Mouse (Mus musculus) central nervous system, embryonic 18 days (tissue): ENCODE measurements around the gene Ppp1r1b. TPM values are rescaled to one million over a fixed set of nuclear protein-coding genes. Genes with fewer than 3 reads are reported as not detected.

Experiments used
- polyA plus RNA-seq: library from polyadenylated mRNA; depleted of rRNA; stranded (reverse); fragments of >200 nt; gene quantifications from 2 replicates; pipeline ENCODE4 v1.2.3, GENCODE M21; 2012; rRNA removed

Ppp1r1b gene
- polyA plus RNA-seq: 35.9 and 57.7 TPM in 2 replicates

DNA sequence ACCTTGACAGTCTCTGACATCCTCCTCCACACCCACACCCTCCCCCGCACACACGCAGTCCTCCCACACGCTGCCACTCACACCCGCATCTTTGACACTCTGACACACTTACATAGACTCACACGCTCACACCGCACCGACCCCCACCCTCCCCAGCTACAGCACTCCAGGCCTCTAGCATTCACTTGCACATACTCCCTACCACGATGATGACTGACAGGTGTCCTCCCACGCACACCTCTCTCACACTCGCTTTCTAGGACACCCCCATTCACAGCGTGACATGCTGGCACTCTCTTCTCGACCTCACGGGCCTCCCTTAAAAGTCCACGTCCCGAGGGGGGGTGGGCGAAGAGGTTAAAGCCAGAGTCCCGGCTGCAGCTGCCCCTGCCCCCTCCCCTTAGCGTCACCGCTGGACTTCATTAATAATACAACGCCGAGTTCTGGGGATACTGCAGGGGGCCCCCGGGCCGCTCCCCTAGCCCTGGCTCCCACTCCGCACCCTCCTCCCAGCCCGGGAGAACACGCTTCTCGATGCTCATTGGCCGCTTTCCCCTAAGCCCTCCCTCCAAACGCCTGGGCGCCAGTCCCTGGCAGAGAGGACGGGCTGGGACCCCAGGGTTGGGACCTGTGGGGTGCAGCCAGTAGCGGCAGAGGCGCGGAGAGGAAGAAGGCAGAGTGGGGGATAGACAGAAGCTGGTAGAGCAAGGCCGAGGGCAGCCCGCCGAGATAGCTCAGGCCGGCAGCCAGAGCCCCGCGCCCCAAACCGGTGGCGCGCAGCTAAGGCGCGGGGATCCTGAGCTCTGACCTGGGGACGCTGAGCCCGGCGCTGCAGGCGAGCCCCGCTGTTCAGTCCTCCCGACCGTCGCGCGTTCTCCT is at the start of gene Ppp1r1b:
Ppp1r1b (plus strand) TSS at position 322 of the 879 bp plus-strand sequence.

DNA sequence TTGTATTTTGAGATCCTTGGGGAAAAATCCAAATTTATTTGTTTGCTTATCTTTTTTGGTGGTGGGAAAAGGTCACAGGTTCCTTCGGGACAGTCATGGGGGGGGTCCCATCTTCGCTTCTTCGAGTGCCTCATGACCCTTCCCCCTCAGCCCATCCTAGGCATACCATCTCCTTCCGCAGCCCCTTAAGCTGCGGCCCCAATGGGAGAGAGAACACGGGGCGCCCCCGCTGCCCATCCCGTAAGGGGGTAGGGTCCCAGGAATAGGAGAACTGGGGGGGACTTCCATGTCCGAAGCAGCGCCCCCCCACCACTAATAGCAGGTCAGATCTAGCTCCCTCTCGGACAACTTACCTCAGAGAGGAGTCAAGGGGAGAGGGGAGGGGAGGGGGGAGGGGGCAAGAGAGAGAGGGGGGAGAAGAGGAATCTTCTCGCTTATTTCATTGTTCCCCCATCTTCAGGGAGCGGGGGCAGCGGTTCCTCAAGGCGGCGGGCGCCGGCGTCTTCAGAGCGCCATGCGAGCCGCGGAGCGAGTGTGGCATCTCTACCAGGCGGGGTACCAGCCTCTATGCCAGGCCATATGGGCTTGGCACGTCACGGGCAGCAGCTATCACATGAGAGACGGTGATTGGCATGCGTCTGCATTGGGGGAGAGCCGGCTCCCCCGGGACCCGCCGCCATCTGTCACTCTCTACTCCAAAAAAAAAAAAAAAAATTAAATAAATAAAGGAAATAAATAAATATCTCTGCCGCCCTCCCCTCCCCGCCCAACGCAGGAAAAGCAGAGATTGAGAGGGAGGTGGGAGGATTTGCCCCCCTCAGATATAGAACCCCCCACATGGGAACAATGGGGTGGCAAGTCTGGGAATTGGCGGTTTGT is 18.9 kb upstream of the Ppp1r1b start, which contains the start of gene Neurod2:
Neurod2 (minus strand) TSS at position 568 of the 879 bp plus-strand sequence.

DNA sequence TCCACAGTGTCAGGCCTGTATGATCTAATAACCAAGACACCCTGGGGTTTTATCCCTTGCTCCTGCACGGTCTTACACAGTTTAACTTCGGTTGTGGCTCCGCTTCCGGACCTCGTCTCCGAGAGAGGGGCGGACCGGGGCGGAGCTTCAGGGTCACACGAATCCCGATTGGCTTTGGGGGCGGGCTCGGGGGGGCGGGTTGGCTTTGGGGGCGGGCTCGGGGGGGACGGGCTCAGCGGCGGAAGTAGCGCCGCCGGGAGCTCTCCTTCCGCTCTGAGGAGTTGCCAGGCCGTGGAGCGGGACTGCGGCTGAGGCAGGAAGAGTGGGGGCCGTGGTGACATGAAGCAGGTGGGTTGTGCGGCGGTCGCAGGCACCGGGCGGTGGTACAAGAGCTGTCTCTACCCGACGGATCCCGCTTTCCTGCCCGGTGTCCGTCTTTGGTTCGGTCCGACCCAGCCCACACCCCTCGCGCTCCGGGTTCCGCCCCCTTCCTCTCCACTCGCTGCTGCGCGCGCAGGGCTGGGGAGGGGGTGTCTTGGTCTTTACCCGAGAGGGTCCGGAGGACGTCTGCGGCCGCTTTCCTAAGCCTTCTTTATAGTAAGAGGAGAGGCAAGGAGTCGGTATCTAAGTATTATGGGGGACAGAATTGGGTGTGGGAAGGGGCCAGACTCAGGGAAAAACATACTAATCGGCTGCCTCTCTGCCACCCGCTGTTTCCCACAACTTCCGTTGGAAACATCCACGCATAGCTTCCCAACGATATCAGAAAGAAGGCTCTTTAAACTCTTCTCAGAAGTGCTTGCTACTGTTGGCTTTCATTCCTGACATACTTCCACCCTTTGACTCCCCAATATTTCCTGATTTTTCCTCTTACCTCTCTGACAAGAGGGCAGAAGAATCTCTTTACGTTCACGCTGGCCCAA is 10.2 kb downstream of the Ppp1r1b start, which contains the start of gene Stard3:
Stard3 (plus strand) TSS at position 208 of the 923 bp plus-strand sequence.

DNA sequence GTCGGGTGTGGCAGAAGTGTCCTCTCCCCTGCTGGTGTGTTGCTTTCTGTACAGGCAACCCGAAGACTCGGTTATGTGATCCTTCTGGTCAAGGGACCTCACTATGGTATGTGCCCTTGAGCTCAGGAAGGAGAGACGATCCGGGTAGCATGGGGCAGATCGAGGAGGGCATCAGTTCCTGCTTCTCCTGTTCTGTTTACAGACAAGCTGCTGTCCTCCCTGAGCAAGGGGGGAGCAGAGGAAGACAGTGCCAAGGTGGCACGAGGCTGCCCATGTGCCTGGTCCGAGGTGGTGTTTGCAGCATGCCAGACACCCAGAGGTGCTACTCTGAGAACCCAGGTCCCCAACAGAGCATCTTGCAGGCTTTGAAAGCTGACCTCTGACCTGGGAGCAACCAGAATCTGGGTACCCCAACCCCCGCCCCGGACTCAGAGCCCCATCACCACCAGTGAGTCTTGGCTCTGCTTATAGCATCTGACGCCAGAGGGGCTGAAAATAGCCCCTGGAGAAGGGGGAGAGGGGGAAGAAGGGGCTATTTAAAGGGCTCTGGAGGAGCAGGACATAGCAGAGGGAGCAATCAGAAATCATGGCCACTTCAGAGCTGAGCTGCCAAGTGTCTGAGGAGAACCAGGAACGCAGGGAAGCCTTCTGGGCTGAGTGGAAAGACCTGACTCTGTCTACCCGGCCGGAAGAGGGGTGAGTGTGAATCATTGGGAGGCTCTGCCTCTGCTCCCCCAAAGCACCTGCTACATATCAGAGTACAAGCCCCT is 35.2 kb downstream of the Ppp1r1b start, which contains the start of gene Tcap:
Tcap (plus strand) TSS at position 551 of the 770 bp plus-strand sequence.

DNA sequence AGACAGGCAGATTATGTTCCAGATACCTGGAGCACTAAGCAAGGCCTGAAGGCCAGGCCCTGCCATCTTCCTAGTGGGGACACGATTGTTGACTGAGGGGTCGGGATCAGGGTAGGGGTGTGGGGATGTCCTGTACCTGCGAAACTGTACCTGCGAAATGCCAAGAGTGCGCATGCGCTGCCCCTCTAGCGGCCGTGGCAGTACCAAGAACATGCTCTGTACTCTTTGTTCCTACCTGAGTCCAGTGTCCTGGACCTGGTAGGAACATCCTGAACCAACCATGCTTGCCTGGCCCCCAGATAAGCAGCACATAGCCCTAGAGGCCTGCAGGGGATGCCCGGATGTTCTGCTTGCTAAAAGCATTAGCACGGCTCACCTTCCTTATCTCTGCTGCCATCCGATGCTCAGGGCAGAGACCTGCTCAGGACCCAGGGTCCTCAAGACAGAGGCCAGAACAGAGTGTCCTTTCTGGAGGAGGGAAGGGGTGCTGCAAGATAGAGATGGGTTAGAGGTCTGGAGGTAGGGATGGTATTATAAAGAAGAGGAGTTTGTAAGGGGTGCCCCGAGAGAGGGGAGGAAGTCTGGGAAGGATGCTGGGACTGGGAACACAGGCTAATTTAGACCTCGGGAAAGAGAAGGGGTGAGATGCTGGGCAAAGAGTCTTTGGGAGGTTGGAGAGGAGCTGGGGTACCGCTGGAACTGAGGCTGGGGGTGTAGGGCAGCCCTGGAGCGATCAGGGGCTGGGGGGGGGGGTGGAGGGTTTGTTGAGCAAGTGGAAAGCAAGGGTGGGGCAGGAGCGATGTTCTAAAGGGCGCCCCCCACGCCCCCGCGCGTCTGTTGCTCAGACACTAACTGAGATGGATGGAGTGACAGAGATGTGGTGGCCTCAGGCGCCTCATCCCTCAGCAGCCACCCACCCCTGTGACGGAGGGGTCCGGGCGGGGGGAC is 37.7 kb downstream of the Ppp1r1b start, which contains the start of gene Pnmt:
Pnmt (plus strand) TSS at position 813 of the 948 bp plus-strand sequence.

DNA sequence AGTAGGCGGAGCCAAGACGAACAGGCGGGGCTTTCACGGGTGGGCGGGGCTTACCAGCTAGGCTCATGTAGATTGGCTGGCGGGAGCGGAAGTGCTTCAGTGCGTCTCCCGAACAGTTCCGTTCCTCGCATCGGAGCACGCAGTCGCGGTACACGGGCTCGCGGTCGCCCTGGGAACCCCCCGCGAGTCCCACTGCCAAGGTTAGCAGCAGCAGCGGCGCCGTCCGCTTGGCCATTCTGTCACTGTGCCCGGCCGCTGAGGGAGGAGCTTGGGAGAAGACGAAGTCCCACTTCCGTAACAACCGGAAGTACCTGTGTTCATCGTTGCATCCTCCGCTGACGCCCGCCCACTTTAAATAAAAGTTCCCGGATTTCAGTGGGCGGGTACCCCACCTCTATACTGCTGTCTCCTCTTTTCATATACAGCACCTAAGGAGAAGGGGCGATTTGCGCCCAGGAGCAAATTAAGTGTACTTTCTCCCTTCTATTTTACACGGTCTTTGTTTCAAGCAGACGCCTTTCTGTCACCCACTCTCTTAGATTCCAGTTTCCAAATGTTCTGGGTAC is 52.0 kb downstream of the Ppp1r1b start, which contains the start of gene Pgap3:
Pgap3 (minus strand) TSS at position 330 of the 566 bp plus-strand sequence.

Other genes starting within 250 kb of the Ppp1r1b start
- gene Fbxl20, start 198.0 kb upstream of the Ppp1r1b start, polyA plus RNA-seq: 23.2 and 24.2 TPM in 2 replicates
- gene Med1, start 155.1 kb upstream of the Ppp1r1b start, polyA plus RNA-seq: 28.4 and 28.8 TPM in 2 replicates
- 16.0 and 16.2 TPM in 2 replicates for gene Cdk12, start 145.3 kb upstream of the Ppp1r1b start, polyA plus RNA-seq
- gene Neurod2, start 18.8 kb upstream of the Ppp1r1b start, polyA plus RNA-seq: 66.9 and 87.9 TPM in 2 replicates
- gene Stard3, start 10.0 kb downstream of the Ppp1r1b start, polyA plus RNA-seq: 57.5 and 63.6 TPM in 2 replicates
- gene Tcap, start 35.4 kb downstream of the Ppp1r1b start, polyA plus RNA-seq: 0.31 and 3.6 TPM in 2 replicates
- 1.5 and 1.6 TPM in 2 replicates for gene Pnmt, start 38.0 kb downstream of the Ppp1r1b start, polyA plus RNA-seq
- 10.6 and 11.1 TPM in 2 replicates for gene Pgap3, start 52.1 kb downstream of the Ppp1r1b start, polyA plus RNA-seq
- 4.1 and 4.2 TPM in 2 replicates for gene Erbb2, start 64.1 kb downstream of the Ppp1r1b start, polyA plus RNA-seq
- gene Mien1, start 90.6 kb downstream of the Ppp1r1b start, polyA plus RNA-seq: 186 and 206 TPM in 2 replicates
- gene Grb7, start 98.0 kb downstream of the Ppp1r1b start, polyA plus RNA-seq: 1.9 and 2.1 TPM in 2 replicates
- gene Ikzf3, start 197.6 kb downstream of the Ppp1r1b start, polyA plus RNA-seq: 0.08 and 0.10 TPM in 2 replicates
- gene Zpbp2, start 202.7 kb downstream of the Ppp1r1b start, polyA plus RNA-seq: 0.11 and 0.23 TPM in 2 replicates
- gene Ormdl3, start 239.0 kb downstream of the Ppp1r1b start, polyA plus RNA-seq: 105 and 111 TPM in 2 replicates
- not detected in 2 replicates for gene Lrrc3c, start 249.9 kb downstream of the Ppp1r1b start, polyA plus RNA-seq